Mouse (Mus musculus) CH12.LX (cell line): ENCODE measurements at regions not wholly inside any gene's neighbourhood (a gene's known extent, or its start where the extent isn't known, plus 50 kb on each side); places are given as distances from the start of the nearest gene placed in this dataset.

Experiments
- DNase-seq: peaks from one replicate; pipeline ENCODE4 v3.0.0-alpha.2; 2013; ENCODE audit errors: extremely low read depth
- H3K27ac ChIP-seq: 2 replicates; pipeline ENCODE4 v1.5.1; 2012; ENCODE audit warnings: low read depth, mild to moderate bottlenecking, control low read depth, moderate library complexity; ENCODE audit not compliant: insufficient read depth
- H3K27me3 ChIP-seq: replicated peaks from 2 replicates; pipeline ENCODE3; 2012; ENCODE audit warnings: inconsistent platforms
- H3K36me3 ChIP-seq, 2 experiments: replicated peaks in 1 of 2; 2 replicates each; pipeline versions ENCODE3 to v1.6.1; 2012; ENCODE audit warnings: inconsistent platforms in 1 of 2, low read length in 1 of 2, mild to moderate bottlenecking in 1 of 2, mixed read lengths in 1 of 2, moderate library complexity in 1 of 2; ENCODE audit not compliant: control insufficient read depth in 1 of 2, insufficient read depth in 1 of 2
- H3K4me1 ChIP-seq, 2 experiments: 2 replicates each; pipeline ENCODE4 v1.6.1; 2012; ENCODE audit warnings: inconsistent platforms in 1 of 2, moderate library complexity in 1 of 2; ENCODE audit not compliant: insufficient read depth in 2 of 2, control insufficient read depth in 1 of 2
- H3K4me2 ChIP-seq: 2 replicates; pipeline ENCODE4 v1.6.1; 2012; ENCODE audit warnings: low read depth, mild to moderate bottlenecking, control low read depth; ENCODE audit not compliant: poor library complexity, insufficient read depth, severe bottlenecking
- H3K4me3 ChIP-seq, 3 experiments: fragments of 150-350 bp in 1 of 3; sonication (generic) in 1 of 3; replicated peaks in 1 of 3; 2 replicates each; pipeline versions ENCODE3 to v1.5.1; 2011 to 2012; ENCODE audit warnings: low read depth in 2 of 3, low read length in 2 of 3, mild to moderate bottlenecking in 2 of 3, moderate library complexity in 2 of 3, control low read depth in 1 of 3, improper control_type of control experiment in 1 of 3, inconsistent platforms in 1 of 3, mixed read lengths in 1 of 3; ENCODE audit not compliant: poor library complexity in 1 of 3
- H3K79me2 ChIP-seq: replicated peaks from 2 replicates; pipeline ENCODE4 v1.6.1; 2012; ENCODE audit warnings: mild to moderate bottlenecking, moderate library complexity; ENCODE audit not compliant: control insufficient read depth, poor library complexity, insufficient read depth, severe bottlenecking; ENCODE audit errors: extremely low read depth
- H3K9ac ChIP-seq: 2 replicates; pipeline ENCODE4 v1.6.1; 2012; ENCODE audit warnings: low read depth, mild to moderate bottlenecking, control low read depth, moderate library complexity; ENCODE audit not compliant: insufficient read depth
- H3K9me3 ChIP-seq: replicated peaks from 2 replicates; pipeline ENCODE3; 2012; ENCODE audit warnings: low read length, inconsistent platforms, mixed read lengths
- BHLHE40 ChIP-seq: IDR thresholded peaks from 2 replicates; pipeline ENCODE4 v1.6.1; 2011; ENCODE audit warnings: mild to moderate bottlenecking, low read depth, low read length, improper control_type of control experiment
- CHD1 ChIP-seq: IDR thresholded peaks from 2 replicates; pipeline ENCODE4 v1.6.1; 2012; ENCODE audit warnings: low read depth, low read length, improper control_type of control experiment, inconsistent platforms
- CTCF ChIP-seq, 2 experiments: IDR thresholded peaks in 1 of 2; conservative IDR thresholded peaks in 1 of 2; 2 replicates each; pipeline ENCODE4 v1.5.1; 2011 to 2012; ENCODE audit warnings: low read depth in 2 of 2, low read length in 2 of 2, improper control_type of control experiment in 1 of 2, inconsistent platforms in 1 of 2, mild to moderate bottlenecking in 1 of 2, moderate library complexity in 1 of 2
- E2F4 ChIP-seq: IDR thresholded peaks from 2 replicates; pipeline ENCODE4 v1.6.1; 2011; ENCODE audit warnings: low read depth, low read length, improper control_type of control experiment; ENCODE audit not compliant: insufficient replicate concordance
- GABPA ChIP-seq: IDR thresholded peaks from 2 replicates; pipeline ENCODE4 v1.6.1; 2012; ENCODE audit warnings: low read depth, low read length, improper control_type of control experiment, inconsistent platforms; ENCODE audit not compliant: insufficient replicate concordance
- JUN ChIP-seq: IDR thresholded peaks from 2 replicates; pipeline ENCODE4 v1.6.1; 2011; ENCODE audit warnings: low read depth, mild to moderate bottlenecking, low read length, improper control_type of control experiment, moderate library complexity; ENCODE audit not compliant: insufficient read depth
- MAX ChIP-seq: IDR thresholded peaks from 2 replicates; pipeline ENCODE4 v1.6.1; 2011; ENCODE audit warnings: low read length, improper control_type of control experiment
- NELFE ChIP-seq: IDR thresholded peaks from 2 replicates; pipeline ENCODE4 v1.6.1; 2011; ENCODE audit warnings: low read depth, low read length, improper control_type of control experiment
- PAX5 ChIP-seq: IDR thresholded peaks from 2 replicates; pipeline ENCODE4 v1.6.1; 2012; ENCODE audit warnings: low read length, inconsistent platforms, mixed read lengths
- POLR2A ChIP-seq: IDR thresholded peaks from 2 replicates; pipeline ENCODE4 v1.6.1; 2011; ENCODE audit warnings: low read depth, mild to moderate bottlenecking, improper control_type of control experiment, low read length
- POLR2AphosphoS2 ChIP-seq: IDR thresholded peaks from 2 replicates; pipeline ENCODE4 v1.6.1; 2011; ENCODE audit warnings: low read depth, low read length, improper control_type of control experiment
- SIN3A ChIP-seq: IDR thresholded peaks from 2 replicates; pipeline ENCODE4 v1.6.1; 2012; ENCODE audit warnings: low read length, improper control_type of control experiment, inconsistent platforms
- SMC3 ChIP-seq: IDR thresholded peaks from 2 replicates; pipeline ENCODE4 v1.6.1; 2011; ENCODE audit warnings: low read depth, low read length, improper control_type of control experiment
- USF1 ChIP-seq: IDR thresholded peaks from 2 replicates; pipeline ENCODE4 v1.6.1; 2014; ENCODE audit warnings: low read depth, mild to moderate bottlenecking, inconsistent platforms, low read length, improper control_type of control experiment
- ZC3H11A ChIP-seq: IDR thresholded peaks from 2 replicates; pipeline ENCODE4 v1.6.1; 2012; ENCODE audit warnings: low read depth, mild to moderate bottlenecking, inconsistent platforms, low read length, improper control_type of control experiment
- ZMIZ1 ChIP-seq: IDR thresholded peaks from 2 replicates; pipeline ENCODE4 v1.6.1; 2012; ENCODE audit warnings: low read depth, mild to moderate bottlenecking, inconsistent platforms, low read length, improper control_type of control experiment
- ZNF384 ChIP-seq: IDR thresholded peaks from 2 replicates; pipeline ENCODE4 v1.6.1; 2012; ENCODE audit warnings: low read depth, low read length, improper control_type of control experiment, inconsistent platforms
- dilution Hi-C: fragments of 300-500 bp; cut with MboI; formaldehyde crosslinking; loops from 2 replicates; pipeline ENCODE4 v1.14.3; 2020; ENCODE audit warnings: low sequenced_read_pairs; ENCODE audit not compliant: extremely low pct_unique_long_range_greater_than_20kb, extremely low pct_ligation_motif_present
- in situ Hi-C: fragments of 300-500 bp; cut with MboI; formaldehyde crosslinking; loops from 3 replicates; pipeline ENCODE4 v1.14.3; 2019; ENCODE audit warnings: low sequenced_read_pairs, low pct_ligation_motif_present, low pct_unique_long_range_greater_than_20kb, mixed read lengths

GRCm38 (mm10) chr19:37790281-37791073, 92.9 kb downstream of the Cyp26a1 start:
- no peak for DNase-seq
- H3K4me2 ChIP-seq, result no peak overlapping the region

GRCm38 (mm10) chr19:37793176-37793575, 95.6 kb downstream of the Cyp26a1 start:
- H3K27ac ChIP-seq, result no peak overlapping the region
- H3K36me3 ChIP-seq, result no peaks in the 10 kb centered on the region
- H3K9me3 ChIP-seq, result no peaks in the 10 kb centered on the region
- dilution Hi-C loops (no loop called here), in situ Hi-C loops (no loop called here)
- no peaks in the 10 kb centered on the region for H3K27me3 ChIP-seq
- H3K4me1 ChIP-seq, result no peaks in the 10 kb centered on the region
- no peak for DNase-seq
- no peak overlapping the region for H3K9ac ChIP-seq
- no peak overlapping the region for H3K4me2 ChIP-seq
- H3K79me2 ChIP-seq, result no peaks in the 10 kb centered on the region
- TF ChIP-seq GABPA, result no peak
- TF ChIP-seq BHLHE40, result no peak
- no peak overlapping the region for H3K4me3 ChIP-seq

More at GRCm38 (mm10) chr19:37790281-37791073, 92.9 kb downstream of the Cyp26a1 start:
- no peak overlapping the region for H3K27ac ChIP-seq
- H3K4me3 ChIP-seq, result no peak overlapping the region
- H3K4me1 ChIP-seq, result no peaks in the 10 kb centered on the region
- dilution Hi-C loops, result no loop called here
- TF ChIP-seq CTCF (conservative IDR thresholded peaks at IDR 0.05 in 1 of 2, IDR thresholded peaks at IDR 0.05 in 1 of 2; ENCODE audit: low read depth in 2 of 2, low read length in 2 of 2) (no peak), ZC3H11A (no peak), SMC3 (no peak), MAX (no peak), NELFE (no peak), E2F4 (no peak), ZNF384 (no peak), PAX5 (no peak), USF1 (no peak), ZMIZ1 (no peak), POLR2AphosphoS2 (no peak), CHD1 (no peak), SIN3A (no peak), JUN (no peak), POLR2A (no peak)
- H3K9ac ChIP-seq, result no peak overlapping the region
- in situ Hi-C loops, result no loop called here
- no peaks in the 10 kb centered on the region for H3K36me3 ChIP-seq
- no peaks in the 10 kb centered on the region for H3K79me2 ChIP-seq
- H3K27me3 ChIP-seq, result no peaks in the 10 kb centered on the region
- no peaks in the 10 kb centered on the region for H3K9me3 ChIP-seq
